Mouse (Mus musculus): Measurements from ENCODE around the gene Chrna9. TPM values are rescaled to one million over a fixed set of nuclear protein-coding genes. Genes with fewer than 3 reads are reported as not detected.

Gene Chrna9
- total RNA-seq, 2 experiments from 2014 or later = 5.4 to 11.4 TPM

DNA sequence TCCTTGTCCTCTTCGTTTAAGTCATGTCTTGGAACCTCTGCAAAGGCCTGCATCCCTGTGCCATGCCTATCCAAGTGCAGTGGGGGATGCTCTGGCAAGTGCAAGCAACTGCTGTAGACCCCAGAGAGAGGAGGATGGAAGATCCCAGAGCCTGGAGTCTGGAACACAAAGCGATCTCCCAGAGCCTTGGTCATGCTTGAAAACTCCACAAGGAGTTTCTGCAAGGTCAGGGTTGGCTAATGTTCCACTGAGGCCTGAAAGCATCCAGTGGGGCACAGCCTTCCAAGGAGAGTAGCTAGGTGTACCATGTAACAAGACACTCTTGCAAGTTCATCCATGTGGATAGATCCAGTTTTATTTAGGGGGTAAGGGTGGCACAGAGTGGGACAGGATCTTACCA, 79.7 kb downstream of the Chrna9 start:
- DNase-seq = no peak

DNA sequence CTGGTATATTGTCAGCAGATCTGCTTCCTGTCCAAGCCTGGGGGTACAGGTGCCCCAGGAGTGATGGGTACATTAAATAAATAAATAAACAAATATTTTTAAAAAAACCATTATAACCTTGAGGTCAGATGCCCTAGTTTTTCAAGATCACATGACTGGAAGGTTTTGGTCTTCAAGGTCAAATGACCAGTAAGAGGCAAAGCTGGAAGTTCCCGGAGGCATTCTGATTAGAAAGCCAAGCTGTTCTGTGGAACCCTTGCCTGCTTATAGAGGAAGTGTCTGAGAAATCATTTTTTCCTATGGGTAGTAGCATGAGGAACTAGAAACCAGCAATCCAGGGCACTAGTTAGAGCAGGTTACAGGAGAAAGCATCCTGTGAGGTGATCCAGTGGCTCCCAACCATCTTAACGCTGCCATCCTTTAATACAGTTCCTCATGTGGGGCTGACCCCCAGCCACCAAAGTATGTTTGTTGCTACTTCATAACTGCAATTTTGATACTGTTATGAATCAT, 80.8 kb downstream of the Chrna9 start:
- DNase-seq = no peak

DNA sequence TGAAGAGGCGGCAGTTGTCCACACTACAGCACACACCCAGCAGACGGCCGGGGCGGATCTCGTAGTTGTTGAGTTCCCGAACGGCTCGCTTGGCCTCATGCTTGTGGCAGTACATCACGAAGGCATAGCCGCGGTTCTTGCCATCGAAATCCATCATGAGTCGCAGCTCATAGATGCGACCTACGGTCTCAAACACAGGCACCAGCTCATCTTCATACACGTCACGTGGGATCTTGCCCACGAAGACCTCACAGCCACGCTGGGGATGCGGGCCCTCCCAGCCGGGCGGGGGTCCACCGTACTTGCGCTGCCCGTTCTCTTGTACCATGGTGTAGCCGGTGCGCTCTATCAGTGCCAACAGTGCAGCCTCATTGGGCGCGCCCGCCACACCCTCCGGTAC, 92.1 kb downstream of the Chrna9 start:
- DNase-seq = no peak

Small RNA genes within 50 kb of the gene (microRNA-seq; reads per million reads assigned to microRNA genes)
- 0 reads per million in 2 experiments for gene Gm25952 (ENCODE audit: borderline replicate concordance in 2 of 2)

Other genes starting within 250 kb of the Chrna9 start
- 10 to 100 TPM; 37.6 to 41.9 TPM for gene Pds5a, start 236.6 kb upstream of the Chrna9 start, total RNA-seq (2021)
- gene N4bp2, start 171.4 kb upstream of the Chrna9 start, total RNA-seq (2021) = 1 to 10 TPM; 8.1 to 9.3 TPM
- gene Rhoh, start 73.7 kb upstream of the Chrna9 start, total RNA-seq (2021) = under 1 TPM; 0.18 to 0.29 TPM
- not detected for gene 9130230L23Rik, start 69.4 kb downstream of the Chrna9 start, total RNA-seq (2021)
- gene Rbm47, start 238.2 kb downstream of the Chrna9 start, total RNA-seq (2021) = 1 to 10 TPM in 1 of 2 experiments, under 1 TPM in 1; 0.61 to 1.2 TPM